Mouse (Mus musculus) CH12.LX (cell line): Measurements from ENCODE around the gene Entpd1. TPM values are rescaled to one million over a fixed set of nuclear protein-coding genes. Genes with fewer than 3 reads are reported as not detected.
A peak's percentile ranks its signal among the peaks of the same experiment; 100 is the strongest.

ENCODE experiments used
- DNase-seq: peaks from one replicate; pipeline ENCODE4 v3.0.0-alpha.2; 2013; ENCODE audit errors: extremely low read depth
- H3K27ac ChIP-seq: 2 replicates; pipeline ENCODE4 v1.5.1; 2012; ENCODE audit warnings: low read depth, mild to moderate bottlenecking, control low read depth, moderate library complexity; ENCODE audit not compliant: insufficient read depth
- H3K27me3 ChIP-seq: replicated peaks from 2 replicates; pipeline ENCODE3; 2012; ENCODE audit warnings: inconsistent platforms
- H3K36me3 ChIP-seq, 2 experiments: replicated peaks in 1 of 2; 2 replicates each; pipeline versions ENCODE3 to v1.6.1; 2012; ENCODE audit warnings: inconsistent platforms in 1 of 2, low read length in 1 of 2, mild to moderate bottlenecking in 1 of 2, mixed read lengths in 1 of 2, moderate library complexity in 1 of 2; ENCODE audit not compliant: control insufficient read depth in 1 of 2, insufficient read depth in 1 of 2
- H3K4me1 ChIP-seq, 2 experiments: 2 replicates each; pipeline ENCODE4 v1.6.1; 2012; ENCODE audit warnings: inconsistent platforms in 1 of 2, moderate library complexity in 1 of 2; ENCODE audit not compliant: insufficient read depth in 2 of 2, control insufficient read depth in 1 of 2
- H3K4me2 ChIP-seq: 2 replicates; pipeline ENCODE4 v1.6.1; 2012; ENCODE audit warnings: low read depth, mild to moderate bottlenecking, control low read depth; ENCODE audit not compliant: poor library complexity, insufficient read depth, severe bottlenecking
- H3K4me3 ChIP-seq, 3 experiments: fragments of 150-350 bp in 1 of 3; sonication (generic) in 1 of 3; replicated peaks in 1 of 3; 2 replicates each; pipeline versions ENCODE3 to v1.5.1; 2011 to 2012; ENCODE audit warnings: low read depth in 2 of 3, low read length in 2 of 3, mild to moderate bottlenecking in 2 of 3, moderate library complexity in 2 of 3, control low read depth in 1 of 3, improper control_type of control experiment in 1 of 3, inconsistent platforms in 1 of 3, mixed read lengths in 1 of 3; ENCODE audit not compliant: poor library complexity in 1 of 3
- H3K79me2 ChIP-seq: replicated peaks from 2 replicates; pipeline ENCODE4 v1.6.1; 2012; ENCODE audit warnings: mild to moderate bottlenecking, moderate library complexity; ENCODE audit not compliant: control insufficient read depth, poor library complexity, insufficient read depth, severe bottlenecking; ENCODE audit errors: extremely low read depth
- H3K9ac ChIP-seq: 2 replicates; pipeline ENCODE4 v1.6.1; 2012; ENCODE audit warnings: low read depth, mild to moderate bottlenecking, control low read depth, moderate library complexity; ENCODE audit not compliant: insufficient read depth
- H3K9me3 ChIP-seq: replicated peaks from 2 replicates; pipeline ENCODE3; 2012; ENCODE audit warnings: low read length, inconsistent platforms, mixed read lengths
- BHLHE40 ChIP-seq: IDR thresholded peaks from 2 replicates; pipeline ENCODE4 v1.6.1; 2011; ENCODE audit warnings: mild to moderate bottlenecking, low read depth, low read length, improper control_type of control experiment
- CHD1 ChIP-seq: IDR thresholded peaks from 2 replicates; pipeline ENCODE4 v1.6.1; 2012; ENCODE audit warnings: low read depth, low read length, improper control_type of control experiment, inconsistent platforms
- CHD2 ChIP-seq: IDR thresholded peaks from 2 replicates; pipeline ENCODE4 v1.6.1; 2011; ENCODE audit warnings: low read length, improper control_type of control experiment
- E2F4 ChIP-seq: IDR thresholded peaks from 2 replicates; pipeline ENCODE4 v1.6.1; 2011; ENCODE audit warnings: low read depth, low read length, improper control_type of control experiment; ENCODE audit not compliant: insufficient replicate concordance
- ELF1 ChIP-seq: IDR thresholded peaks from 2 replicates; pipeline ENCODE4 v1.6.1; 2014; ENCODE audit warnings: low read depth, mild to moderate bottlenecking, inconsistent platforms, low read length, improper control_type of control experiment
- EP300 ChIP-seq: IDR thresholded peaks from 2 replicates; pipeline ENCODE4 v1.6.1; 2011; ENCODE audit warnings: low read length, improper control_type of control experiment
- ETS1 ChIP-seq: conservative IDR thresholded peaks from 2 replicates; pipeline ENCODE4 v1.6.1; 2012; ENCODE audit warnings: low read depth, mild to moderate bottlenecking, inconsistent platforms, low read length, improper control_type of control experiment, moderate library complexity
- GABPA ChIP-seq: IDR thresholded peaks from 2 replicates; pipeline ENCODE4 v1.6.1; 2012; ENCODE audit warnings: low read depth, low read length, improper control_type of control experiment, inconsistent platforms; ENCODE audit not compliant: insufficient replicate concordance
- HCFC1 ChIP-seq: IDR thresholded peaks from 2 replicates; pipeline ENCODE4 v1.6.1; 2012; ENCODE audit warnings: low read depth, mild to moderate bottlenecking, inconsistent platforms, low read length, improper control_type of control experiment
- IRF4 ChIP-seq: IDR thresholded peaks from 2 replicates; pipeline ENCODE4 v1.6.1; 2014; ENCODE audit warnings: low read depth, mild to moderate bottlenecking, inconsistent platforms, low read length, improper control_type of control experiment
- JUN ChIP-seq: IDR thresholded peaks from 2 replicates; pipeline ENCODE4 v1.6.1; 2011; ENCODE audit warnings: low read depth, mild to moderate bottlenecking, low read length, improper control_type of control experiment, moderate library complexity; ENCODE audit not compliant: insufficient read depth
- JUND ChIP-seq: conservative IDR thresholded peaks from 2 replicates; pipeline ENCODE4 v1.6.1; 2011; ENCODE audit warnings: low read depth, low read length, improper control_type of control experiment
- KAT2A ChIP-seq: IDR thresholded peaks from 2 replicates; pipeline ENCODE4 v1.6.1; 2012; ENCODE audit warnings: low read length, improper control_type of control experiment, inconsistent platforms; ENCODE audit not compliant: insufficient replicate concordance
- MAFK ChIP-seq: IDR thresholded peaks from 2 replicates; pipeline ENCODE4 v1.6.1; 2011; ENCODE audit warnings: low read length, improper control_type of control experiment; ENCODE audit not compliant: insufficient replicate concordance
- MAX ChIP-seq: IDR thresholded peaks from 2 replicates; pipeline ENCODE4 v1.6.1; 2011; ENCODE audit warnings: low read length, improper control_type of control experiment
- MAZ ChIP-seq: IDR thresholded peaks from 2 replicates; pipeline ENCODE4 v1.6.1; 2012; ENCODE audit warnings: low read depth, mild to moderate bottlenecking, inconsistent platforms, low read length, improper control_type of control experiment, moderate library complexity
- MEF2A ChIP-seq: IDR thresholded peaks from 2 replicates; pipeline ENCODE4 v1.6.1; 2014; ENCODE audit warnings: low read depth, mild to moderate bottlenecking, inconsistent platforms, low read length, improper control_type of control experiment, borderline replicate concordance
- MXI1 ChIP-seq: IDR thresholded peaks from 2 replicates; pipeline ENCODE4 v1.6.1; 2011; ENCODE audit warnings: mild to moderate bottlenecking, low read depth, low read length, improper control_type of control experiment
- MYC ChIP-seq: IDR thresholded peaks from 2 replicates; pipeline ENCODE4 v1.6.1; 2011; ENCODE audit warnings: low read depth, mild to moderate bottlenecking, improper control_type of control experiment, low read length
- NELFE ChIP-seq: IDR thresholded peaks from 2 replicates; pipeline ENCODE4 v1.6.1; 2011; ENCODE audit warnings: low read depth, low read length, improper control_type of control experiment
- NRF1 ChIP-seq: IDR thresholded peaks from 2 replicates; pipeline ENCODE4 v1.6.1; 2014; ENCODE audit warnings: low read depth, mild to moderate bottlenecking, inconsistent platforms, low read length, improper control_type of control experiment, moderate library complexity
- POLR2A ChIP-seq: IDR thresholded peaks from 2 replicates; pipeline ENCODE4 v1.6.1; 2011; ENCODE audit warnings: low read depth, mild to moderate bottlenecking, improper control_type of control experiment, low read length
- POLR2AphosphoS2 ChIP-seq: IDR thresholded peaks from 2 replicates; pipeline ENCODE4 v1.6.1; 2011; ENCODE audit warnings: low read depth, low read length, improper control_type of control experiment
- RAD21 ChIP-seq: IDR thresholded peaks from 2 replicates; pipeline ENCODE4 v1.6.1; 2011; ENCODE audit warnings: low read depth, mild to moderate bottlenecking, low read length, improper control_type of control experiment, moderate library complexity
- RCOR1 ChIP-seq: conservative IDR thresholded peaks from 2 replicates; pipeline ENCODE4 v1.6.1; 2012; ENCODE audit warnings: low read depth, mild to moderate bottlenecking, inconsistent platforms, low read length, improper control_type of control experiment
- SIN3A ChIP-seq: IDR thresholded peaks from 2 replicates; pipeline ENCODE4 v1.6.1; 2012; ENCODE audit warnings: low read length, improper control_type of control experiment, inconsistent platforms
- SMC3 ChIP-seq: IDR thresholded peaks from 2 replicates; pipeline ENCODE4 v1.6.1; 2011; ENCODE audit warnings: low read depth, low read length, improper control_type of control experiment
- TBP ChIP-seq: conservative IDR thresholded peaks from 2 replicates; pipeline ENCODE4 v1.6.1; 2011; ENCODE audit warnings: low read depth, low read length, improper control_type of control experiment
- UBTF ChIP-seq: IDR thresholded peaks from 2 replicates; pipeline ENCODE4 v1.6.1; 2012; ENCODE audit warnings: low read depth, mild to moderate bottlenecking, inconsistent platforms, low read length, improper control_type of control experiment, moderate library complexity
- USF1 ChIP-seq: IDR thresholded peaks from 2 replicates; pipeline ENCODE4 v1.6.1; 2014; ENCODE audit warnings: low read depth, mild to moderate bottlenecking, inconsistent platforms, low read length, improper control_type of control experiment
- ZC3H11A ChIP-seq: IDR thresholded peaks from 2 replicates; pipeline ENCODE4 v1.6.1; 2012; ENCODE audit warnings: low read depth, mild to moderate bottlenecking, inconsistent platforms, low read length, improper control_type of control experiment
- ZKSCAN1 ChIP-seq: IDR thresholded peaks from 2 replicates; pipeline ENCODE4 v1.6.1; 2012; ENCODE audit warnings: low read depth, inconsistent platforms, low read length, improper control_type of control experiment, borderline replicate concordance
- ZMIZ1 ChIP-seq: IDR thresholded peaks from 2 replicates; pipeline ENCODE4 v1.6.1; 2012; ENCODE audit warnings: low read depth, mild to moderate bottlenecking, inconsistent platforms, low read length, improper control_type of control experiment
- ZNF384 ChIP-seq: IDR thresholded peaks from 2 replicates; pipeline ENCODE4 v1.6.1; 2012; ENCODE audit warnings: low read depth, low read length, improper control_type of control experiment, inconsistent platforms
- dilution Hi-C: fragments of 300-500 bp; cut with MboI; formaldehyde crosslinking; loops from 2 replicates; pipeline ENCODE4 v1.14.3; 2020; ENCODE audit warnings: low sequenced_read_pairs; ENCODE audit not compliant: extremely low pct_unique_long_range_greater_than_20kb, extremely low pct_ligation_motif_present
- in situ Hi-C: fragments of 300-500 bp; cut with MboI; formaldehyde crosslinking; loops from 3 replicates; pipeline ENCODE4 v1.14.3; 2019; ENCODE audit warnings: low sequenced_read_pairs, low pct_ligation_motif_present, low pct_unique_long_range_greater_than_20kb, mixed read lengths
- polyA plus RNA-seq: library from polyadenylated mRNA; unstranded; fragments of >175 nt; gene quantifications from 2 replicates; pipeline ENCODE4 v1.2.1, GENCODE M21; 2012; ENCODE audit warnings: low read depth; ENCODE audit not compliant: insufficient read length
- total RNA-seq, 2 experiments: library from RNA; depleted of rRNA; stranded (reverse); fragments of 300-350 nt in 1 of 2; fragments of >200 nt in 1 of 2; gene quantifications; 2 replicates each; pipeline ENCODE4 v1.2.3; 2012 to 2014

Entpd1 gene
- total and polyA plus RNA-seq, 3 experiments = 14.7 to 21.2 (median 19.5) TPM

GRCm38 (mm10) chr19:40660510-40660909, 48.3 kb downstream of the Entpd1 start (continued):
- TF ChIP-seq ETS1 (no peak), JUND (no peak), KAT2A (no peak), ZKSCAN1 (no peak), TBP (no peak), RCOR1 (no peak), MAX (0 out of 2 replicates have a peak, but pooled peaks have one; percentile 3), JUN (no peak), ZMIZ1 (0 out of 2 replicates have a peak, but pooled peaks have one; percentile 44), NRF1 (no peak), MAFK (no peak), HCFC1 (no peak), RAD21 (no peak), GABPA (no peak), CHD1 (0 out of 2 replicates have a peak, but pooled peaks have one; percentile 65), SMC3 (no peak), ZNF384 (no peak), EP300 (0 out of 2 replicates have a peak, but pooled peaks have one; percentile 18)
- TF ChIP-seq, all 38 proteins: peak for 5

- Histone ChIP-seq H3K4me2 (peak overlapping the region; percentile 96), H3K9me3 (no peaks in the 10 kb centered on the region), H3K4me1 (peaks cover 11 to 64% of the 10 kb centered on the region in 2 experiments), H3K79me2 (peaks cover 12% of the 10 kb centered on the region), H3K27me3 (no peaks in the 10 kb centered on the region), H3K27ac (peak overlapping the region; percentile 82), H3K36me3 (peaks cover 0 to 24% of the 10 kb centered on the region in 2 experiments), H3K4me3 (peak overlapping the region; percentile 76 to 89 (median 83)), H3K9ac (peak overlapping the region; percentile 89)
- in situ Hi-C loops = no loop called here
- dilution Hi-C loops = no loop called here
- DNase-seq = peak; percentile 97
- TF ChIP-seq USF1 (no peak), BHLHE40 (peak; percentile 11; the same call in 1 of the 2 replicates), MAFK (peak; percentile 88), MYC (peak; percentile 93), RAD21 (no peak), MEF2A (no peak; the same call in 1 of the 2 replicates), NRF1 (no peak), ZMIZ1 (no peak), ELF1 (no peak; the same call in none of the 2 replicates), IRF4 (peak; percentile 91), MXI1 (peak; percentile 61; the same call in 1 of the 2 replicates), UBTF (no peak), CHD2 (peak; percentile 48; the same call in 1 of the 2 replicates), MAZ (0 out of 2 replicates have a peak, but pooled peaks have one; percentile 38), SMC3 (no peak), ZKSCAN1 (no peak), SIN3A (peak; percentile 66), POLR2AphosphoS2 (no peak), POLR2A (peak; percentile 73), GABPA (no peak), TBP (peak; percentile 90), MAX (peak; percentile 91), NELFE (peak; percentile 51), EP300 (peak; percentile 61), ZC3H11A (no peak), HCFC1 (0 out of 2 replicates have a peak, but pooled peaks have one; percentile 30), ZNF384 (peak; percentile 34; the same call in 1 of the 2 replicates), E2F4 (no peak), JUN (no peak)
Observed at GRCm38 (mm10) chr19:40661108-40661507, 48.9 kb downstream of the Entpd1 start.
